Mouse (Mus musculus): ENCODE measurements around the gene Hsf4. TPM values are rescaled to one million over a fixed set of nuclear protein-coding genes. Genes with fewer than 3 reads are reported as not detected.

The Hsf4 gene
- total RNA-seq, 2 experiments from 2014 or later = 17.2 to 17.5 TPM

DNA sequence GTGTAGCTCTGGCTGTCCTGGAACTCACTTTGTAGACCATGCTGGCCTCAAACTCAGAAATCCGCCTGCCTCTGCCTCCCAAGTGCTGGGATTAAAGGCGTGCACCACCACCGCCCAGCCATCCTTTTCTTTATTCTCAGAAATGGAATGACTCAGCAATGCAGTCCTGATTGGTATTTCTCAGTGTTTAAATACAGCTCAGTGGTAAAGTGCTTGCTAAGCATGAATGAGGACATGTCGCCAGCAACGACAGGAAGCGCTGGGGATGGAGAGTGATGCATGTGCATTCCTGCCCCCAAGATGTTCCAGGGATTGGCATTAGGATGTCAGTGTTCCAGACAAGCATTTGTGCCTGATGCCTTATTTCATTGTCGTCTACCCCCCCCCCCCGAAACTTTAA is 33.8 kb downstream of the Hsf4 start:
- Histone ChIP-seq H3K27ac (no peak overlapping the region; the same call in 1 of the 2 replicates), H3K4me3 (no peak overlapping the region)
- intact Hi-C loops (cut with DNase I) = no loop called here
- no peak for DNase-seq (ENCODE audit: extremely low spot score in 1 of 2, low spot score in 2 of 2)
- TF ChIP-seq CTCF (IDR thresholded peaks at IDR 0.05) = no peak

DNA sequence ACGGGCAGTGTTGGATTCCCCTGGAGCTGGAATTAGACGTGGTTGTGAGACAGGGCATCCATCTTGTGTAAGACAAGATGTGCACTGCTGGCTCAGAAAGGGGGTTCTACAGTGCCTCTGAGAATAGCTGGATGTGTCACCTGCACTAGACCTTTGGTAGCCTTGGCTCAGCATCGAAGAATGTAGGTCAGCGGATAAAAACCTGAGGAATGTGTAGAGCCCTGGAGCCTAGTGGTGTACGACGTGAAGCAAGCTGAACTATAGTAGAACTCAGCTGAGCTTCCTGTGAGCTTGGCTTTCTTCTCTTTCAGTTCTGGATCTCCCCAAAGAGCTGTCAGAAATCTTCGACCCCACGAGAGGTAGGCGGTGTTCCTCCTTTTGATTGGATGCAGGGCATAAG is 34.3 kb downstream of the Hsf4 start:
- intact Hi-C loops (cut with DNase I) = no loop called here
- Histone ChIP-seq H3K4me3 (no peak overlapping the region), H3K27ac (peak overlapping the region; percentile 32)
- DNase-seq (ENCODE audit: extremely low spot score in 1 of 2, low spot score in 2 of 2) = no peak
- no peak for TF ChIP-seq CTCF (IDR thresholded peaks at IDR 0.05)

DNA sequence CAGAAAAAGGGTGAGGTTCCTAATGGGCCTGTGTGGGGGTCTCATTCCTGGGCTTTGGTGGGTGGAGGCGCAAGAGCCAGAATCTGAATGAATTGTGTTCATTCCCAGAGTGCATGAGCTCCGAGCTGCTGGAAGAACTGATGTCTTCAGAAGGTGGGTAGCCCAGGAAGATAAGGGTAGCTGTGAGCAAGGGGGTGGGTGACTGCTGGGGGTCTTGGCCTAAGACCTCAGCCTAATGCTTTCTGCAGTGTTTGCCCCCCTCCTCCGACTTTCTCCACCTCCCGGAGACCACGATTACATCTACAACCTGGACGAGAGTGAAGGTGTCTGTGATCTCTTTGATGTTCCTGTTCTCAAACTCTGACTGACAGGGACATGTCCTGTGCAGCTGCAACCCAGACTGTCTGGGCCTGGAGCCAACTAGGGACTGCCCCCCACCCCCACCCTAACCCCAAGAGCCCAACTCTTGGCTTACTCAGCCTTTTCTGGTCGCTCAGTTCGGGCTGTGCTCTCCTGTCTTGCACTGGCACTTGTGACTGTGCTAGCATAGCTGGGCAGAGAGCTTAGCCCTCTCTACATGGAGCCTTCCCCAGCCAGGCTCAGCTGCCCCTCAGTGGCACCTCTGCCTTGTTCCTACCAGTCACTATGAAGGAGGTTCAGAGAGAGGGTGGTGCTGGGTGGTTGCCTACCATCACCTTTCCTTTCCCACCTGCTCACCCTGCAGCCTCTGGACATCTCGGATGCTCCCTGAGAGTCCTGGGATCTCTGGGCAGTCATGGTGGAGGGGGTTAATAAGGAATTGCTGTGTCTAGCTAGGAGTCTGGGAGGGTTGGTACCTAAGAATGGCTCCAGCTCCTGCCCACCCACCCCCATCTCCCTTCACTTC is 35.0 kb downstream of the Hsf4 start:
- intact Hi-C loops (cut with DNase I) = no loop called here
- H3K27ac ChIP-seq = peak overlapping the region; percentile 32
- no peak overlapping the region for H3K4me3 ChIP-seq

DNA sequence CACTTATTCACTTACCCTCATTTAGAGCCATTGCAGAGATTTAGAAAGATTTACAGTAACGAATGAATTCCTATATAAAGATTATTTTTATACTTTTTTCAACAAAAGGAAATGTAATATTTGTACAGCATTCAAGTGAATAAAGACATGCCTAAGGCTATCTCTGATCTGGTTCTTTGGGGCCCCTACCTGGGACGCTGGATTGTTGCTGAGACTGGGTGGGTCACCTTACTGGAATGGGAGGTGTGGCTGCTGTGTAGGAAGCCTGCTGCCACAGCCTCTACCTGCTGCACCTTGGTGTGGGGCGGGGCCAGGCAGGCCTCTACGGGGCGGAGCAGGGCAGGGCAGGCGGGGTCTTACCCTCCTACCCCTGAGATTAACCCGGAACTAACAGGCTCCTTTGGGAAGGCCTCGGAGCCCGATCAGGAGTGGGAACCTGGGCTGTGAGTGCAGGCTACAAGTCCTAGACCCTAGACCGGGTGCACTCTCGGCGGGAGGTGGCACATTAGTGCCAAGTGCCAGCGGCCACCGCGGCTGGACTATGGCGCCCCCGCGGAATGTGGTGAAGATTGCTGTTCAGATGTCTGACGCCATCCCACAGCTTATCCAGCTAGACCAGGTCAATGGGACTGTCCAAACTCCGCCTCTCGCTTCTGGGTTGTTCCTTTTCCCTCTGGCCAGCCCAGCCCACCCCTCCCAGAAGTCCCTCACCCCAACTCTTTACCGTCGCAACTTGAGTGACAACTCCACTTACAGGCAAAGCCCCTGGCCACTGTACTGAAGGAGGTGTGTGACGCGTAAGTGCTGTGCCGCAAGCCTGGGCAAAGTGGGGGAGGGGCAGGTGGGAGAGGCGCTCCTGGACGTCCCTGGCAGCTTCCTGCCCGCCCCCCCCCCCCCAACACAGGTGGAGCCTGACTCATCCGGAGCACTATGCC is 35.9 kb downstream of the Hsf4 start, which contains the start of gene Elmo3:
Elmo3 (plus strand) TSS at position 391 of the 935 bp plus-strand sequence.
- peak within 1 kb of the TSS; percentile 73 for H3K27ac ChIP-seq
- intact Hi-C loops (cut with DNase I) = no loop called here
- H3K4me3 ChIP-seq = peak within 1 kb of the TSS; percentile 35
- no peak for TF ChIP-seq CTCF (IDR thresholded peaks at IDR 0.05)
- peak; percentile 55 to 61 for DNase-seq (ENCODE audit: extremely low spot score in 1 of 2, low spot score in 2 of 2)

More for the DNA sequence above, 35.0 kb downstream of the Hsf4 start:
- no peak for TF ChIP-seq CTCF (IDR thresholded peaks at IDR 0.05)
- no peak for DNase-seq (ENCODE audit: extremely low spot score in 1 of 2, low spot score in 2 of 2)

DNA sequence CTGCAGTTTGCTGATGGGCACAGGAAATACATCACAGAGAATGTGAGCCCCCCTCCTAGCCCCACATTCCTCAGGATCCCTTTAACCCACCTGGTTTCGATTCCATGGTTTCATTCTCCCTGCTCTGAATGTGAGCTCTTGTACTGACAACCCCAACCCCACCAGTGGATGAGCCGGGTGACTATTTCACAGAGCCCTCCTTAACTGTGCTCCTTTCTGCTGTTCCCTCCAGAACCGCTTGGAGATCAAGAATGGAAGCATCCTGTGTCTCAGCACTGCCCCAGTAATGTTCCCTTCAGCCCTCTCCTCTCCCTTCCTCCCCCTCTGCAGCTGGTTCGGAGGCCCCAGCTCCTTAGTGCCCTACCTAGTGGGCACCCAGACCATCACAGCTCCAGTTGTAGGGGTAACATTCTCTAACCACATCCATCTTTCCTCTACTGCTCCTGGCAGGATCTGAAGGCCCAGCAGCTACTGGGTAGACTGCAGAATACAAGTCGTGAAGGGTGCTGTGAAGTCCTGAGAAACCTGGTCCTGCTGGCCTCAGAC is 36.6 kb downstream of the Hsf4 start:
- peak; percentile 33 for TF ChIP-seq CTCF (IDR thresholded peaks at IDR 0.05)
- peak overlapping the region; percentile 35 for H3K4me3 ChIP-seq
- intact Hi-C loops (cut with DNase I) = no loop called here
- H3K27ac ChIP-seq = peak overlapping the region; percentile 73
- no peak for DNase-seq (ENCODE audit: extremely low spot score in 1 of 2, low spot score in 2 of 2)

DNA sequence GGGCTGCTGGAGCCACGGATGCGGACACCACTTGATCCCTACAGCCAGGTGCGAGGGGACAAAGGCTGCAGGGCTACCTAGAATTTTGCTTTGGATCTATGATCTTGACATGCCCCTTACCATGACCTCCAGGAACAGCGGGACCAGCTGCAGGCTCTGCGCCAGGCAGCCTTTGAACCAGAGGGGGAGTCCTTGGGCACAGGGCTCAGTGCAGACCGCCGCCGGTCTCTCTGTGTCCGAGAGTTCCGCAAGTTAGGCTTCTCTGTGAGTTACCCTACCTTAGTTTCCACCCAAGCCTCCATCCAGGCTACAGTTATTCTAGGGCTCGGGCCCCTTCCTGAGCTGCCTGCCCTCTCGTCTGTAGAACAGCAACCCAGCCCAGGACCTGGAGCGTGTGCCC is 38.1 kb downstream of the Hsf4 start:
- no peak for TF ChIP-seq CTCF (IDR thresholded peaks at IDR 0.05)
- Histone ChIP-seq H3K4me3 (no peak overlapping the region), H3K27ac (no peak overlapping the region)
- intact Hi-C loops (cut with DNase I) = no loop called here
- no peak for DNase-seq (ENCODE audit: extremely low spot score in 1 of 2, low spot score in 2 of 2)

DNA sequence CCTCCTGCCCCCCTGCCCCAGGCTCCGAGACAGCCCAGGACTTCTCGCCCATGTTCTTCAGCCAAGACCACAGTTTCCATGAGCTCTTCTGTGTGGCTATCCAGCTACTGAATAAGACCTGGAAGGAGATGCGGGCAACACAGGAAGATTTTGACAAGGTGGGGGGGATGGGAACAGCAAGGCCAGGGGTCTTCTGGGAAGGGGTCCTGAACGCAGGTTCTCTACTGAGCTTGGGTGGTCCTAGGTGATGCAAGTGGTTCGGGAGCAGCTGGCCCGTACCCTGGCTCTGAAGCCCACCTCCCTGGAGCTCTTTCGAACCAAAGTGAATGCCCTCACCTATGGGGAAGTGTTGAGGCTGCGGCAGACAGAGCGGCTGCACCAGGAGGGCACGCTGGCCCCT is 38.8 kb downstream of the Hsf4 start:
- no peak overlapping the region for H3K27ac ChIP-seq
- TF ChIP-seq CTCF (IDR thresholded peaks at IDR 0.05) = no peak
- intact Hi-C loops (cut with DNase I) = no loop called here
- no peak overlapping the region for H3K4me3 ChIP-seq
- no peak for DNase-seq (ENCODE audit: extremely low spot score in 1 of 2, low spot score in 2 of 2)

DNA sequence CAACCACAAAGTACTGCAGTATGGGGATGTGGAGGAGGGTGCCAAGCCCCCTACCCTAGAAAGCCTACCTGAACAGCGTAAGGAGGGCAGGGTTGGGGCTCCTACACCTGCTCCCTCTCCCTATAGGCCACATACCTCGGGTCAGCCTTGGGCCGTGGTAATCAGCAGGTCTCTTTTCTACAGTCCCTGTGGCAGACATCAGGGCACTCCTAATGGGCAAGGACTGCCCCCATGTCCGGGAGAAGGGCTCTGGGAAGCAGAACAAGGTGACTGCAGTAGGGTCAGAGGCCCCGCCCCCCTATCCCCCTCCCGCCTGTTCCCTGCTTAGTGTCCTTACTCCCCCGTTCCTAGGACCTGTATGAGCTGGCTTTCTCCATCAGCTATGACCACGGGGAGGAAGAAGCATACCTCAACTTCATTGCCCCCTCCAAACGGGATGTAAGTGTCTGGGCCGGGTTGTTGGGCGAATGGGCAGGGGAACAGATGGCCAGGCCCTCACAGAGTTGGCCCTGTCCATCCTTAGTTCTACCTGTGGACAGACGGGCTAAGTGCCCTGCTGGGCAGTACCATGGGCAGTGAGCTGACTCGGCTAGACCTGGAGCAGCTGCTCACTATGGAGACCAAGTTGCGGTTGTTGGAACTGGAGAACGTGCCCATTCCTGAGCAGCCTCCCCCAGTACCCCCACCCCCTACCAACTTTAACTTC is 39.7 kb downstream of the Hsf4 start:
- intact Hi-C loops (cut with DNase I) = no loop called here
- Histone ChIP-seq H3K27ac (no peak overlapping the region), H3K4me3 (no peak overlapping the region)
- DNase-seq (ENCODE audit: extremely low spot score in 1 of 2, low spot score in 2 of 2) = no peak
- no peak for TF ChIP-seq CTCF (IDR thresholded peaks at IDR 0.05)

DNA sequence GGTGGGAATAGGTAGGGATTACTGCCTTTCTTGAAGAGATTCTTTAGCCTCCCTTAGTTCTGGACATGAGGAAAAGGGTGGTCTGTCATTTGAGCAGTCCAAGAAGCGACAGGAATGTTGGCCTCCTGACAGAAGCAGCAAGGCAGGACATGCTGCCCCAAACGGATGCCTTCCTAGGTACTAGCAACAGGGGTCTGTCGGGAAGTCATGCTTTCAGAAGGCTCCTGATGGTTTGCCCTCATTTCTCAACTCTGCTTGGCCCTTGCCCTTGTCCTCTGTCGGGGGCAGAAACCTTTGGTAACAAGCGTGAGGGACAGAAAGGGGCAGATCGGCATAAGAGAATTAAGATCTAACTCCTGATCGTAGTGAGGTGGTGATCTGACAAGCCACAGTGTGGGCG is 40.5 kb downstream of the Hsf4 start:
- no peak for DNase-seq (ENCODE audit: extremely low spot score in 1 of 2, low spot score in 2 of 2)
- Histone ChIP-seq H3K4me3 (no peak overlapping the region), H3K27ac (no peak overlapping the region)
- intact Hi-C loops (cut with DNase I) = no loop called here
- no peak for TF ChIP-seq CTCF (IDR thresholded peaks at IDR 0.05)

DNA sequence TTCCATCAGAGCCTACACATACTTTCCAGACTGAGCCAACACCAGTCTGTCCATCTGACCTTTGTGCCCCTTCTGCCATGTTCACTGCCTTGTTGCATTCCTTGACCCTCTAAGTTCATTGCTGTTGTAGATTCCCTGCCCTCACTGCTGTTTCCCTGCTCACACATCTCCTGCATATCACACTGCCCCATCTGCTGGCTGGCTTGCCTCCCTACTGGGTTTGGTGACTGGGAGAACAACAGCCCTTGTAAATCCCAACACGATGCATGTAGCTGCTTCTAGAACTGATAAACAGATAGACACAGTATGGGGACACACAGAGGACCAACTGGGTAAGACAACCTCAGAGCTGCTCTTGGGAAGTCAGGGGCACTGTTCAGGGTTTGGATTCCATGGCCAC is 42.1 kb downstream of the Hsf4 start:
- intact Hi-C loops (cut with DNase I) = no loop called here
- TF ChIP-seq CTCF (IDR thresholded peaks at IDR 0.05) = no peak
- DNase-seq (ENCODE audit: extremely low spot score in 1 of 2, low spot score in 2 of 2) = no peak
- Histone ChIP-seq H3K4me3 (no peak overlapping the region), H3K27ac (no peak overlapping the region)

DNA sequence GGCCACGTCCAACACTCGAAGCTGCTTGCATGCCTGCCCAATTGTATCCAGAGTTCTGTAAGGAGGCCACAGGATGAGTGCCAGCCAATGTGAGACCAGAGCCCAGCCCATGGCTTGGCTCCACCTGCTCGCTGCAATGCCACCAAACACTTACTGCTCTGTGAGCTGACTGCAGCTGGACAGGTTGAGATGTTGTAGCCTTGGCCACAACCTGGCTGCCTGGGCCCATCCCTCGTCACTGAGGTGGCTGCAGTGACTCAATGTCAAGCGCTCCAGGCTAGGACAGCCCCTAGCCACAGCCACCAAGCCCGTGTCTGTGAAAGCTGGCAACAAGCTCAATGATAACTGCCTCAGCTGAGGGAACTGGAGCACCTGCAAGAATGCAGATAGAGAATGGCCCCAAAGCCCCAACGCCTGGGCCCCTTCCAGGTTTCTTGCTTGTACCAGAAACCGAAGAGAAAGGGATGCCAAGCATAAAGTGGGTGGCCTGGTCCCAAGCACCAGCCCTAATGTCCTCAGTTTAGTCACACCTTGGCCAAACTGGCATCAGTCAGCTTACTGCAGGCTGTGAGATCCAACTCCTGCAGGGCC is 43.4 kb downstream of the Hsf4 start:
- Histone ChIP-seq H3K27ac (no peak overlapping the region), H3K4me3 (no peak overlapping the region)
- no peak for DNase-seq (ENCODE audit: extremely low spot score in 1 of 2, low spot score in 2 of 2)
- TF ChIP-seq CTCF (IDR thresholded peaks at IDR 0.05) = no peak
- intact Hi-C loops (cut with DNase I) = no loop called here
